Mouse (Mus musculus): ENCODE data around the gene Gm2115. TPM values are rescaled to one million over a fixed set of nuclear protein-coding genes. Genes with fewer than 3 reads are reported as not detected.

The Gm2115 gene
- polyA plus RNA-seq, 1 experiment from 2014 or later, result 0.36 TPM

DNA sequence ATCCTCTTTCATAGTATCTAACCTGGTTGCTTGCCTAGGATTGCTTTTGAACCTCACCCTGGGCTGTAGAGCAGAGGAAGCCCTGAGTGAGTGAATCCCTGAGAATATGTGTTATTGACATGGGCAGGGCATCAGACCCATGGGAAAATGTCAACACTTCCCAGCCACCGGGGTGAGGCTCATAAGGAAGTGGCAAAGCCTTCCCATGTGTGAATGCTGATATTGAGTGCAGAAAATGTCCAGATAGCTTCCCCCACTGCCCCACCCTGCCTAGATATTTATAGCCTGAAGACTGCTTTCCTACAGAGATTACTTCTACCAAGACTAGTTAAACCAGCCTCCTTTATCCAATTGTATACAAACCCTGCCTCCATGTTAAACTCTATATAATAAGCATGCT is 4.0 kb downstream of the Gm2115 start:
- no peaks in the 10 kb centered on the region for H3K36me3 ChIP-seq (ENCODE audit: control insufficient read depth, insufficient read depth, low read length)
- no peaks in the 10 kb centered on the region; the same call in 1 of the 2 replicates for H3K4me1 ChIP-seq (ENCODE audit: control insufficient read depth, insufficient read depth, low read length)
- no peak overlapping the region for H3K27ac ChIP-seq (ENCODE audit: low read depth, low read length)
- no peaks in the 10 kb centered on the region for H3K9me3 ChIP-seq (replicated peaks; ENCODE audit: control insufficient read depth, low read length)
- no peak overlapping the region for H3K4me2 ChIP-seq (ENCODE audit: low read length)
- no peak overlapping the region for H3K4me3 ChIP-seq (ENCODE audit: low read depth, low read length)
- ATAC-seq (no peak), DNase-seq (ENCODE audit: low spot score) (no peak)
- no peak overlapping the region for H3K9ac ChIP-seq (ENCODE audit: low read length)
- H3K27me3 ChIP-seq (replicated peaks; ENCODE audit: control insufficient read depth, insufficient read depth, low read length), result peaks cover 8% of the 10 kb centered on the region; the same call in 1 of the 2 replicates
- WGBS, result 100% methylated on average over 1 of the region's 1 CpGs

DNA sequence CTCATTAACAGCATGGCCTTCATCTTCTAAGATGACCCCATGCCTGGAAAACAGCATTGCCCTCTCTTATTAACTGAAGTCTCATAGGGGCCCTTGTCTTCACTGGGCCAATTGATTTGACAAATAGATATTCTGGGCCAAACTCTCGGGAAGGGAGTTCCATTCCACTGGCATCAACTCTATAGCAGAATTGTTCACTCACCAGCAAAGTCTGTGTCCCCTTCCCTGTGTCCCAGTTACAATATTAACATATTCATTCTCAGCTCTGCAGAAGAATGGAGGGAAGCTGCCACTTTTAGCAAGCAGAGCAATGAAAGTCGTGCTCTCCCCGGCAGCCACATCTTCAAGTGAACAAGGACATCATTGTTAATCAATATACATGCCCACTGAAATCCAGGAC is 5.9 kb downstream of the Gm2115 start:
- no peak overlapping the region for H3K9ac ChIP-seq (ENCODE audit: low read length)
- no peaks in the 10 kb centered on the region for H3K36me3 ChIP-seq (ENCODE audit: control insufficient read depth, insufficient read depth, low read length)
- no peaks in the 10 kb centered on the region for H3K9me3 ChIP-seq (replicated peaks; ENCODE audit: control insufficient read depth, low read length)
- WGBS, result 65% methylated on average over 3 of the region's 3 CpGs
- DNase-seq (ENCODE audit: low spot score) (no peak), ATAC-seq (no peak)
- H3K4me3 ChIP-seq (ENCODE audit: low read depth, low read length), result no peak overlapping the region
- peaks cover 6% of the 10 kb centered on the region; the same call in 1 of the 2 replicates for H3K27me3 ChIP-seq (replicated peaks; ENCODE audit: control insufficient read depth, insufficient read depth, low read length)
- H3K4me2 ChIP-seq (ENCODE audit: low read length), result no peak overlapping the region
- no peaks in the 10 kb centered on the region for H3K4me1 ChIP-seq (ENCODE audit: control insufficient read depth, insufficient read depth, low read length)
- no peak overlapping the region for H3K27ac ChIP-seq (ENCODE audit: low read depth, low read length)

DNA sequence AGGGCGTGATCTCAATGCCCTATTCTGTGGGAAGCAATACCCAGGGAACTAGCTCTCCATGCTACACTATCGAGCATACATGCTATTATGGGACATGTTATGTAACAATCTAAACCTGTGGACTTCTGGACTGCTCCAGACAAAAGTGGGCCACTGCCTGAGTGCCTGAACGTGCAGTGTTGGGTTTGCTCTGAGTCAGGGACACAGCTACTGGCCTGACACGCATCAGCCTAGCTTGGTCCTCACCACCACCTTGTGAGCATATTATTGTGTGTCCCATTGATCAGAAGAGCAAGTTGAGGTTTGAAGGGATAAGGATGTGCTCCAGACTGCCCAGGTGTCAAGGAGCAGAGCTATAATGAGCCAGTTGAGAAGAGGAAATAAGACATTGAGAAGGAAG is 16.2 kb downstream of the Gm2115 start:
- H3K27me3 ChIP-seq (replicated peaks; ENCODE audit: control insufficient read depth, insufficient read depth, low read length), result no peaks in the 10 kb centered on the region
- no peak overlapping the region for H3K4me2 ChIP-seq (ENCODE audit: low read length)
- no peak overlapping the region for H3K4me3 ChIP-seq (ENCODE audit: low read depth, low read length)
- no peak for DNase-seq (ENCODE audit: low spot score)
- H3K27ac ChIP-seq (ENCODE audit: low read depth, low read length), result no peak overlapping the region
- no peaks in the 10 kb centered on the region for H3K4me1 ChIP-seq (ENCODE audit: control insufficient read depth, insufficient read depth, low read length)
- no peaks in the 10 kb centered on the region for H3K9me3 ChIP-seq (replicated peaks; ENCODE audit: control insufficient read depth, low read length)
- 85% methylated on average over 4 of the region's 4 CpGs for WGBS
- H3K36me3 ChIP-seq (ENCODE audit: control insufficient read depth, insufficient read depth, low read length), result no peaks in the 10 kb centered on the region
- ATAC-seq, result no peak
- no peak overlapping the region for H3K9ac ChIP-seq (ENCODE audit: low read length)

DNA sequence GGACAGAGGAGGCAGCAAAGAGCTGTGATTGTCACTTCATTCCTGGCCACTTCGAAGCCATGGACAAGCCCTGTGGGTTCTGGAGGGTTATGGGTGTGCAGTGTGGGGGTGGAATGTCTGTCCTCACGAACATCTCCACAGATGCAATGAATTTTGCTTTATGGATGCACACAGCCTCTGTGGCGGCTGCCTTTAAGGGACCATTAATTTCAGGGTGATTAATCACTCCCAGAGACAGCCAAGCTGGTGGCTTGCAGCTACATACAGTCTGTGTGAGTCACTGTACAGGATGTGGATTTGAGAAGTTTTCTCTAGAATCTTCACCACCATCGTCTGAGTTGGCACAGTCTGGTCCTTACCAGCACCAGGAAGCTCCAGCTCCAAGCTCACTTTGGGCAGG is 17.9 kb downstream of the Gm2115 start:
- ATAC-seq, result no peak
- 89% methylated on average over 4 of the region's 4 CpGs for WGBS
- DNase-seq (ENCODE audit: low spot score), result no peak
- Histone ChIP-seq H3K27me3 (replicated peaks; ENCODE audit: control insufficient read depth, insufficient read depth, low read length) (no peaks in the 10 kb centered on the region), H3K9me3 (replicated peaks; ENCODE audit: control insufficient read depth, low read length) (no peaks in the 10 kb centered on the region), H3K4me1 (ENCODE audit: control insufficient read depth, insufficient read depth, low read length) (no peaks in the 10 kb centered on the region), H3K36me3 (ENCODE audit: control insufficient read depth, insufficient read depth, low read length) (no peaks in the 10 kb centered on the region), H3K27ac (ENCODE audit: low read depth, low read length) (no peak overlapping the region), H3K4me2 (ENCODE audit: low read length) (no peak overlapping the region), H3K9ac (ENCODE audit: low read length) (no peak overlapping the region), H3K4me3 (ENCODE audit: low read depth, low read length) (no peak overlapping the region)

DNA sequence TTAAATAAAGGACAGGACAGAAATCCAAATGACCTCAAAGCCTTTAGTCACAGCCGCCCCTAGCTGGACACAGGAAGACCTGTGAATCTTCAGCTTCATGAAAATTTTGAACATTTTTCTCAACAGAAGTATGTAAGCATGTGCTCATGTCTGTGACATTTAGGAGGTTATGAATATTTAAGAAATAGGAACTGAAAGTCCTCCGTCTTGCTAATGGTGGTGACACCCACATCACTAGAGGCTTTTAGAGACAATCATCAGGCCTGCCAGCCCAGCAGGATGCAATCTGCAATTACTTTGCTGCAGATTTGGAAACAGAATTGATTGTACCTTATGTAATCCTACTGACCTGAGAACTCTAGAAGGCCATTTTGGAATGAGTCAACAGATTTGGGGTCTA is 22.7 kb downstream of the Gm2115 start:
- no peak overlapping the region for H3K9ac ChIP-seq (ENCODE audit: low read length)
- 88% methylated on average over 2 of the region's 2 CpGs for WGBS
- H3K27ac ChIP-seq (ENCODE audit: low read depth, low read length), result no peak overlapping the region
- no peak overlapping the region for H3K4me2 ChIP-seq (ENCODE audit: low read length)
- no peak for ATAC-seq
- H3K36me3 ChIP-seq (ENCODE audit: control insufficient read depth, insufficient read depth, low read length), result no peaks in the 10 kb centered on the region
- no peaks in the 10 kb centered on the region for H3K9me3 ChIP-seq (replicated peaks; ENCODE audit: control insufficient read depth, low read length)
- DNase-seq (ENCODE audit: low spot score), result no peak
- no peaks in the 10 kb centered on the region for H3K4me1 ChIP-seq (ENCODE audit: control insufficient read depth, insufficient read depth, low read length)
- no peaks in the 10 kb centered on the region for H3K27me3 ChIP-seq (replicated peaks; ENCODE audit: control insufficient read depth, insufficient read depth, low read length)
- H3K4me3 ChIP-seq (ENCODE audit: low read depth, low read length), result no peak overlapping the region

DNA sequence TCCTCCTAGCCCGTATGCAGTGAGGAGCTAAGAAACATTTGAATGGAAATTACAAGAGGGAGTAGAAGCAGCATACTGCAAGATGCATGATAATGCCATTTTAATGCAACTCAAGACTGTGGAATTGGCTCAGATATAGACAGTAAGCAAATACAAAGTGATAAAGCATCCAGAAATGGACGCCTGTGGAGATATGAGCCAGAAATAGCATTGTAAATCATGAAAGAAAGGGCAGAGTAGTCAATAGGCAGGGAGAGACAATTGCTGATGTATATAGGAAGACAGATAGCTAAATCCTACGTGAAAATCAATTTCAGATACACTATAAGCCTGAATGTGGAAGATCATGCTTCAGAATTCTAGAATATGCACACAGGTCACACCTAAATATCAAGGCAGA is 26.5 kb downstream of the Gm2115 start:
- WGBS, result 68% methylated on average over 3 of the region's 3 CpGs
- no peaks in the 10 kb centered on the region for H3K27me3 ChIP-seq (replicated peaks; ENCODE audit: control insufficient read depth, insufficient read depth, low read length)
- H3K27ac ChIP-seq (ENCODE audit: low read depth, low read length), result no peak overlapping the region
- no peak for DNase-seq (ENCODE audit: low spot score)
- H3K4me2 ChIP-seq (ENCODE audit: low read length), result no peak overlapping the region
- H3K4me1 ChIP-seq (ENCODE audit: control insufficient read depth, insufficient read depth, low read length), result no peaks in the 10 kb centered on the region
- no peak overlapping the region for H3K9ac ChIP-seq (ENCODE audit: low read length)
- no peaks in the 10 kb centered on the region for H3K36me3 ChIP-seq (ENCODE audit: control insufficient read depth, insufficient read depth, low read length)
- H3K4me3 ChIP-seq (ENCODE audit: low read depth, low read length), result no peak overlapping the region
- H3K9me3 ChIP-seq (replicated peaks; ENCODE audit: control insufficient read depth, low read length), result no peaks in the 10 kb centered on the region
- no peak for ATAC-seq

DNA sequence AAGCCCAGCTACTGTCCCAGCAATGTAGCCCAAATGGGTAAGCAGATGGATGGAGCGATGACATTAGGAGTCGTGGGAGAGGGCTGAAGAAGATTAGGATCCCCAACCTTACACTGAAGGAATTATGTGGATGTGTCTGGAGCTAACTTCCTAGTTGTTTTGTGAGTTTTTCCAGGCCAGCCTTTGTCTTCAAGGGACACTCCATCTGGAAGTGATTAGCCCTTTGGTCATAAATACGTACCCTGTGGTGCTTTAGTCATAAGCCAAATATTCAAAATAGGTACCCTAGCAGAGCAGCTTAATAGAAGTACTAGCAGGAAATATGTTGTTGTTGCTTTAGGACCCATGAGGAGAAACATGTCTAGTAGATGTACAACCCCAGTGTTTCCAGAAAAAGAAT is 28.6 kb downstream of the Gm2115 start:
- DNase-seq (ENCODE audit: low spot score) (no peak), ATAC-seq (no peak)
- Histone ChIP-seq H3K36me3 (ENCODE audit: control insufficient read depth, insufficient read depth, low read length) (no peaks in the 10 kb centered on the region), H3K9ac (ENCODE audit: low read length) (no peak overlapping the region), H3K9me3 (replicated peaks; ENCODE audit: control insufficient read depth, low read length) (no peaks in the 10 kb centered on the region), H3K4me3 (ENCODE audit: low read depth, low read length) (no peak overlapping the region), H3K4me1 (ENCODE audit: control insufficient read depth, insufficient read depth, low read length) (no peaks in the 10 kb centered on the region), H3K4me2 (ENCODE audit: low read length) (no peak overlapping the region), H3K27ac (ENCODE audit: low read depth, low read length) (no peak overlapping the region), H3K27me3 (replicated peaks; ENCODE audit: control insufficient read depth, insufficient read depth, low read length) (no peaks in the 10 kb centered on the region)
- 77% methylated on average over 3 of the region's 3 CpGs for WGBS

DNA sequence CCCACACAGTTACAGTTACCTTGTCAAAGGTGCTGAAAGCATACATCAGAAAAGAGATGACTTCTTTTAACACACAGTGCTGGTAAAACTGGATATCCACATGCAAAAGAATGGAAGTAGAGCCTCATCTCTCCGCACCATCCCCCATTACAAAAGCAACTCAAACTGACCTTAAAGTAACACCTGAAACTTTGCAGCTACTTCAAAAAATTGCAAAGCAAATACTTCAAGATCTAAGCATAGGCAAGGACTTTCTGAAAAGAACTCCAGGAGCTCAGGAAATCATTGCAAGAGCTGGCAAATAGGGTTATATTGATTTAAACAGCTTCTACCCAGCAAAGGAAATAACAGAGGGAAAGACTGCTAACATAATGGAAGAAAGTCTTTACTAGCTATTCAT is 31.7 kb downstream of the Gm2115 start:
- DNase-seq (ENCODE audit: low spot score), result no peak
- Histone ChIP-seq H3K36me3 (ENCODE audit: control insufficient read depth, insufficient read depth, low read length) (no peaks in the 10 kb centered on the region), H3K27me3 (replicated peaks; ENCODE audit: control insufficient read depth, insufficient read depth, low read length) (no peaks in the 10 kb centered on the region), H3K27ac (ENCODE audit: low read depth, low read length) (no peak overlapping the region), H3K4me1 (ENCODE audit: control insufficient read depth, insufficient read depth, low read length) (no peaks in the 10 kb centered on the region), H3K9ac (ENCODE audit: low read length) (no peak overlapping the region), H3K4me3 (ENCODE audit: low read depth, low read length) (no peak overlapping the region), H3K4me2 (ENCODE audit: low read length) (no peak overlapping the region), H3K9me3 (replicated peaks; ENCODE audit: control insufficient read depth, low read length) (no peaks in the 10 kb centered on the region)
- ATAC-seq, result no peak
- WGBS, result 97% methylated on average over 1 of the region's 1 CpGs

DNA sequence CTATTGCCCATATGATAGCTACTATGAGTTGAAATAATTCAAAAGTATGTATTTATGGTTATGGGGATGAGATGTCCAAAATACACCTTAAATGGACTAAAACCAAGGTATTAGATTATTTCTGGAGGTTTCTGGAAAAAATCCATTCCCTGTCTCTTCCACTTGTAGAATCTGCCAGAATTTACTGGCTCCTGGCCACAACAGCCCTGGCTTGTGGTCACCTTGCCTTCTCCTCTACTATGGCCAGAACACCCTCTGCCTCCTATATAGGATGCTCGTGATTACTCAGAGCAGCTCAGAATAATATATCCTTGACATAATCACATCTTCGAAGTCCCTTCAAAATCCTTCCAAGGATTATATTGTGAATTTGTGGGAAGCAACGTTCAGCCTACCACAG is 35.5 kb downstream of the Gm2115 start:
- no peak for DNase-seq (ENCODE audit: low spot score)
- H3K4me2 ChIP-seq (ENCODE audit: low read length), result no peak overlapping the region

More for the DNA sequence above, 35.5 kb downstream of the Gm2115 start:
- Histone ChIP-seq H3K4me1 (ENCODE audit: control insufficient read depth, insufficient read depth, low read length) (no peaks in the 10 kb centered on the region), H3K27ac (ENCODE audit: low read depth, low read length) (no peak overlapping the region), H3K9ac (ENCODE audit: low read length) (no peak overlapping the region), H3K27me3 (replicated peaks; ENCODE audit: control insufficient read depth, insufficient read depth, low read length) (no peaks in the 10 kb centered on the region), H3K36me3 (ENCODE audit: control insufficient read depth, insufficient read depth, low read length) (no peaks in the 10 kb centered on the region), H3K4me3 (ENCODE audit: low read depth, low read length) (no peak overlapping the region), H3K9me3 (replicated peaks; ENCODE audit: control insufficient read depth, low read length) (no peaks in the 10 kb centered on the region)
- 87% methylated on average over 3 of the region's 3 CpGs for WGBS
- ATAC-seq, result no peak
